Mouse (Mus musculus): ENCODE results near the gene Mbnl2.

DNA sequence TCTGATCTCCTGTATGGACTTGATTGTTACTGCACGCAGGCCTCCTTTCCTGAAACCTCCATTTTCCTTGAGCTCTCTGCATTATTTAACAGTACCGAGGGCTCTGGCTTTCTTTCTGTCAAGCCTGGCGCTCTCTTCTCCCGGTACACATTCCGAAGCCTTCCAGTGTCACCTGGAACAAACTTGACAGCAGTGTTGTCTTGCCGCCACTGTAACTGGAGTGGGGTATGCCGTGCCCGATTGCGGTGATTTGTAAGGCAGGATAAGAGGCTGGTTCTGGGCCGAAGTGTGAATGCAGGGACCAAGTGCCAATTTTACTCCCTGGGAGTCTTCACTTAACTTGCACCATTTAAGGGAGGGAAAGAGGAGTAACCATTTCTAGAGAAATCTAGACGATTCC is 77.7 kb downstream of the Mbnl2 start:
- TF ChIP-seq POLR2A (IDR thresholded peaks at IDR 0.05; ENCODE audit: low read depth, low read length) = no peak
- no peak for TF ChIP-seq CTCF (IDR thresholded peaks at IDR 0.05; ENCODE audit: extremely low read depth, insufficient read length, insufficient replicate concordance, low read depth, low read length)

Measured in small intestine, adult 2 months (tissue).